Mouse (Mus musculus) ES-Bruce4 (cell line): ENCODE results near the gene Itsn1. TPM values are rescaled to one million over a fixed set of nuclear protein-coding genes. Genes with fewer than 3 reads are reported as not detected.

Source experiments
- H3K27ac ChIP-seq: 2 replicates; pipeline ENCODE4 v1.5.1; 2012; ENCODE audit warnings: low read length, inconsistent platforms; ENCODE audit not compliant: insufficient read depth
- H3K27me3 ChIP-seq: 2 replicates; pipeline ENCODE4 v1.6.1; 2012; ENCODE audit warnings: mild to moderate bottlenecking, low read length, inconsistent platforms; ENCODE audit not compliant: control insufficient read depth, poor library complexity, insufficient read depth, severe bottlenecking
- H3K36me3 ChIP-seq: 2 replicates; pipeline ENCODE4 v1.6.1; 2012; ENCODE audit warnings: inconsistent platforms, mild to moderate bottlenecking, low read length, moderate library complexity; ENCODE audit not compliant: control insufficient read depth, poor library complexity, insufficient read depth, severe bottlenecking
- H3K4me1 ChIP-seq: one replicate; pipeline ENCODE4 v1.8.1; 2011; ENCODE audit warnings: low read length; ENCODE audit not compliant: control insufficient read depth, insufficient read depth
- H3K4me3 ChIP-seq: 2 replicates; pipeline ENCODE4 v1.5.1; 2011; ENCODE audit warnings: low read depth, mild to moderate bottlenecking, low read length
- H3K9ac ChIP-seq: 2 replicates; pipeline ENCODE4 v1.6.1; 2012; ENCODE audit warnings: low read depth, mild to moderate bottlenecking, inconsistent platforms; ENCODE audit not compliant: poor library complexity, severe bottlenecking
- H3K9me3 ChIP-seq: replicated peaks from 2 replicates; pipeline ENCODE4 v1.6.1; 2012; ENCODE audit warnings: mild to moderate bottlenecking, low read length, inconsistent platforms; ENCODE audit not compliant: control insufficient read depth, poor library complexity, insufficient read depth, severe bottlenecking
- CTCF ChIP-seq: IDR thresholded peaks from one replicate; pipeline ENCODE4 v1.8.1; 2011; ENCODE audit warnings: low read depth, low read length
- EP300 ChIP-seq: IDR thresholded peaks from 2 replicates; pipeline ENCODE4 v1.6.1; 2011; ENCODE audit warnings: low read depth, low read length; ENCODE audit not compliant: insufficient read depth
- POLR2A ChIP-seq: IDR thresholded peaks from one replicate; pipeline ENCODE4 v1.8.1; 2011; ENCODE audit warnings: low read length; ENCODE audit not compliant: insufficient read depth
- polyA plus RNA-seq: library from polyadenylated mRNA; stranded (reverse); fragments of >200 nt; gene quantifications from 2 replicates; pipeline ENCODE4 v1.2.4, GENCODE M21; 2011; ENCODE audit warnings: low read depth; ENCODE audit not compliant: missing spikeins, insufficient read depth, insufficient read length

Itsn1 gene
- polyA plus RNA-seq, 1 experiment, result 85.7 TPM

DNA sequence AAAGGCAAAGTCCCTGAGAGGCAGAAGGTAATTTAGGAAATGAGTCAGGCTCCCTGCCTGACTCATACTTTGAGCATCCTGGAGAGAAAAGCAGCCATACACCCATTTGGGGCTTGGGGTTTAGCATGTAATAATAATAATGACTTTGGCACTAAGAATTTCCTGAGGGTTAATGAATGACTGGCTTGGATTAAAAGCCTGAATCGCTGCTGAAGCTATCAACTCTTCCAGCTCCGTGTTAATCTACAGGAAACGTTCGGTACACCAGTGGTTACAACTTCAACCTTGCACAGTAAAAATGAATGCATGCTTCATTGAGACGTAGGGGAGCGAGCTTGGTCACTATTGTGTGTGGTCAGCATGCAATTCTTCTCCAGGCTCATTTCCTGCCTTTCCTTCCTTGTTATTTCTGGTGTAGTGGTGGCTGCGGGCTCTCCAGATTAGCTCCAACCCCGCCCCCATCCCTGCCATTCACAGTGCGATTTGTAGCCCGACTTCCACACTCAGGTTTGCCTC lies 240.5 kb downstream of the Itsn1 start:
- Histone ChIP-seq H3K4me1 (no peaks in the 10 kb centered on the region), H3K9me3 (no peaks in the 10 kb centered on the region), H3K36me3 (no peaks in the 10 kb centered on the region), H3K27me3 (no peaks in the 10 kb centered on the region), H3K4me3 (no peak overlapping the region), H3K9ac (no peak overlapping the region), H3K27ac (no peak overlapping the region)
- TF ChIP-seq CTCF (no peak), EP300 (no peak), POLR2A (no peak)

Other genes starting within 250 kb of the Itsn1 start
- 31.3 and 35.3 TPM in 2 replicates for gene Ifnar1, start 244.0 kb upstream of the Itsn1 start, polyA plus RNA-seq
- 5.0 and 8.9 TPM in 2 replicates for gene Ifngr2, start 182.2 kb upstream of the Itsn1 start, polyA plus RNA-seq
- gene Tmem50b, start 131.5 kb upstream of the Itsn1 start, polyA plus RNA-seq, result 27.2 and 30.9 TPM in 2 replicates
- gene Dnajc28, start 110.3 kb upstream of the Itsn1 start, polyA plus RNA-seq, result 2.5 and 4.9 TPM in 2 replicates
- gene Gart, start 82.3 kb upstream of the Itsn1 start, polyA plus RNA-seq, result 283 and 292 TPM in 2 replicates
- gene Son, start 81.8 kb upstream of the Itsn1 start, polyA plus RNA-seq, result 174 and 192 TPM in 2 replicates
- gene Donson, start 40.5 kb upstream of the Itsn1 start, polyA plus RNA-seq, result 44.3 and 46.4 TPM in 2 replicates
- 48.3 and 60.0 TPM in 2 replicates for gene Cryzl1, start 306 bp upstream of the Itsn1 start, polyA plus RNA-seq